ENCODE assay signal across 19 mouse cellular contexts in the genomic region with DNA sequence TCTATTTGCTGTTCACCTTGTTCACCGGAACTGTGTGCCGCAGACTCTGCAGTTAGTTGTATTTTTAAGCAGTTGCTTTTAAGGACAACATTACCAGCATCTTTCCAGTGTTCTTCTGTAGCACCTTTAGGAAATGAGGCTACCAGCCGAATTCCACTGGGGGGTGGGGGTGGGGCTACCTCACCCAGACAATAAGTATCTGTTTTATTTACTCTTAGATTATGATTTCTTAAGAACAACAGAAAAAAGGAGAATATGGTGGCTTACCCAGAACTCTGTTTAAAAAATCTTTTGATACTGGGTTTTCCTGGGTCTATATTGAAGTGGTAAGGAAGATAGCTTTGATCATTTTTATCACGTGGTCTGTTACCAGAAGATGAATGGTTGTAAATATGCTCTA.
"Had no signal": no experiment of that assay in that cellular context is flagged by ENCODE, and none has a peak within 500 bp of the region (broad histone marks: within the 10 kb centered on the region; RNA-seq: fewer than 3 reads in every experiment).

No protein-coding gene starts in this region.

- H3K27ac ChIP-seq: liver, embryonic 13.5 days; macrophage; neural tube, embryonic 12.5 days; neural tube, embryonic 15.5 days; stomach, postnatal 0 days had no signal

- H3K4me2 ChIP-seq: liver, embryonic 13.5 days; lung, embryonic 14.5 days; neural tube, embryonic 12.5 days; neural tube, embryonic 15.5 days had no signal

- H3K27me3 ChIP-seq: liver, embryonic 13.5 days; neural tube, embryonic 12.5 days; neural tube, embryonic 15.5 days had no signal

- H3K4me1 ChIP-seq: neural tube, embryonic 12.5 days had no signal

- H3K4me3 ChIP-seq: left cerebral cortex, adult 2 months; liver, embryonic 13.5 days; neural tube, embryonic 12.5 days; neural tube, embryonic 15.5 days had no signal

- H3K9ac ChIP-seq: liver, embryonic 13.5 days; lung, embryonic 14.5 days; neural tube, embryonic 12.5 days; neural tube, embryonic 15.5 days had no signal

- H3K9me3 ChIP-seq: liver, embryonic 13.5 days; neural tube, embryonic 12.5 days; neural tube, embryonic 15.5 days had no signal

- ATAC-seq: lung, postnatal 0 days had no signal

- DNase-seq: kidney, adult 9 months; kidney, postnatal 14 days; kidney, postnatal 4 days; layer of hippocampus, postnatal 36 days; liver, embryonic 13.5 days; lung, embryonic 14.5 days; midbrain, embryonic 14.5 days; right cerebral cortex, adult 18-20 months; right cerebral cortex, postnatal 14 days; right cerebral cortex, postnatal 4 days; thymus, adult 2 months; thymus, postnatal 14 days; thymus, postnatal 4 days had no signal
